Mouse (Mus musculus): ENCODE measurements at regions not wholly inside any gene's neighbourhood (a gene's known extent, or its start where the extent isn't known, plus 50 kb on each side); places are given as distances from the start of the nearest gene placed in this dataset.

DNA sequence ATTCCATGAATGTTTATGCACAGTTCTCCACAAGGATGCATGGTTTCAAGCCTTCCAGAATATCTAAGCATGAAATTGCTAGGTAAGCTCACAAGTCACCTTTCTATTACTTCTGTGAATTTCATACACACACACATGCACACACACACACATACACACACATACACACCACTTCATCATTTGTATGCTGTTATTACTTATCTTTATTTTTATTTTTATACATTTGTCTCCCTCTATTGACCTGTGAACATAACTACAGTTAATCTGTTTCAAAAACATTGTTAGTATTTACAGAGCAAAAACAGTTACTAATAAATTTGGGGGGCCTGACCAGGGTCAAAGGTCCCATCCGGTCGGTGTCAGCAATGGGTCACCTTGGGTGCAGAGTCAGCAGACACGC lies 212.6 kb upstream of the Depdc1a start:
- no peak overlapping the region for H3K9ac ChIP-seq (replicated peaks)
- H3K4me1 ChIP-seq, result no peaks in the 10 kb centered on the region
- 90% methylated on average over 3 of the region's 3 CpGs for WGBS
- H3K4me2 ChIP-seq (replicated peaks), result no peak overlapping the region
- no peak overlapping the region for H3K4me3 ChIP-seq
- no peaks in the 10 kb centered on the region for H3K27me3 ChIP-seq
- no peak overlapping the region for H3K27ac ChIP-seq (replicated peaks)
- H3K9me3 ChIP-seq, result no peaks in the 10 kb centered on the region
- H3K36me3 ChIP-seq, result no peaks in the 10 kb centered on the region
- ATAC-seq (replicated peaks), result no peak

DNA sequence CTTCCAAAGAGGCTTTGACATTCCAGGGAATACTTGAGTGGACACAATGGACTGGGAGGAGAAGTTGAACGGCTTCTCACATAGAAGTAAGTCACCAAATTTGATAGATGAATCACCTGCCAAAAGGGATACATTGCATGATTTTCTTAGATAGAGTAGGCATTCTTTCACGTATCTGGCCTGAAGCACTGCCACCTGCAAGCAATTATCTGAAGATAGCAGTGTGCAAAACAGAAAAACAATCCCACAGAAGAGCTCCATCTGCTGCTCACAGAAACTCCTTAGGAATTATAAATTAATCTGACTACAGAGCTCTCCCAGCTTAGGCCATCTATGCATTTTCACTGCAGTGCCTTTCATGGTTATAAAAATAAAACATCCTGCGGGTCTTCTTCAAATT lies 177.8 kb upstream of the Depdc1a start:
- no peaks in the 10 kb centered on the region for H3K36me3 ChIP-seq
- H3K9ac ChIP-seq (replicated peaks), result no peak overlapping the region
- no peak overlapping the region for H3K4me2 ChIP-seq (replicated peaks)
- ATAC-seq (replicated peaks), result 0 out of 2 replicates have a peak, but pooled peaks have one; percentile 35
- WGBS, result 65% methylated on average over 3 of the region's 3 CpGs
- no peaks in the 10 kb centered on the region for H3K4me1 ChIP-seq
- H3K27me3 ChIP-seq, result no peaks in the 10 kb centered on the region
- H3K27ac ChIP-seq (replicated peaks), result no peak overlapping the region
- H3K9me3 ChIP-seq, result no peaks in the 10 kb centered on the region
- H3K4me3 ChIP-seq, result no peak overlapping the region

DNA sequence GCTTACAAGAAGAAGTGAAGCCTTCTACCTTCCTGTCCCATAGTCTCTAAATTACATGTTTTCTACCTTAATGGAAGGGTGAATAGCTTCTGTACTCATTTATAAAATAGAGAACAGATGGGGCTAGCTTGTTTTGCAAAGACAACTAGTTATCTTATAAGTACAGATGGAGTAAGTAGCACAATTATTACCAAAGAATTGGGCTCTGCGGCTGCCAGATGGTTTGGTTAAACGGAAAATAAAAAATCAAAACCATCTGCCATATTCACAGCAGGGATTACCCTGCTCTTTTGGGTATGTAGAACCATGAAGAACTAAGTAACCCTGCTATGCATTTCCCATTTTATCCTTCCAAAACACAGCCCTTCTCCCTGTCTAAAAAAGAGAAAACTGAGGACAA lies 147.2 kb upstream of the Depdc1a start:
- peak; percentile 32; the same call in 1 of the 2 replicates for ATAC-seq (replicated peaks)
- WGBS, result 59% methylated on average over 2 of the region's 2 CpGs
- no peaks in the 10 kb centered on the region for H3K36me3 ChIP-seq
- no peak overlapping the region for H3K27ac ChIP-seq (replicated peaks)
- no peaks in the 10 kb centered on the region for H3K27me3 ChIP-seq
- no peak overlapping the region for H3K4me3 ChIP-seq
- H3K4me2 ChIP-seq (replicated peaks), result no peak overlapping the region
- H3K4me1 ChIP-seq, result no peaks in the 10 kb centered on the region
- H3K9me3 ChIP-seq, result no peaks in the 10 kb centered on the region
- H3K9ac ChIP-seq (replicated peaks), result no peak overlapping the region

DNA sequence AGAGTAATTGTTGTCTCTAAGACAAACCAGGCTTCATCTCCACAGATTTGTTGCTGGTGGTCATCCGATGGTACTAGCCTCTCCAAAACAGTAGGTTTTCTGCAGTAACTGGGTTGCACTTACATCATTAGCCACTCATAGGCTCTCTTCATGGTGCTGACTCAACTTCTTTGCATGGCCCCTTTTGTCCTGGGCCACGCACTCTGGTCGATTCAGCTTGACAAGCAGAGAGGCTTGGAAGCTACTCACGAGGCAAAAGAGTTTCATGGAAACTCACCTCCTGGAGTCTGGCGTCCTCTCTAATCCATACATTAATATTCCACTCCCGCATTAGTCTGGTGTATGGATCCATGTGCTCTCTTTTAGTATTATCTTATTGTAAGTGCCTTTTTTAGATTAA lies 141.5 kb upstream of the Depdc1a start:
- Histone ChIP-seq H3K36me3 (no peaks in the 10 kb centered on the region), H3K4me2 (replicated peaks) (no peak overlapping the region), H3K9me3 (no peaks in the 10 kb centered on the region), H3K27me3 (no peaks in the 10 kb centered on the region), H3K27ac (replicated peaks) (no peak overlapping the region), H3K4me1 (no peaks in the 10 kb centered on the region), H3K9ac (replicated peaks) (no peak overlapping the region), H3K4me3 (no peak overlapping the region)
- ATAC-seq (replicated peaks), result no peak
- 95% methylated on average over 6 of the region's 6 CpGs for WGBS

DNA sequence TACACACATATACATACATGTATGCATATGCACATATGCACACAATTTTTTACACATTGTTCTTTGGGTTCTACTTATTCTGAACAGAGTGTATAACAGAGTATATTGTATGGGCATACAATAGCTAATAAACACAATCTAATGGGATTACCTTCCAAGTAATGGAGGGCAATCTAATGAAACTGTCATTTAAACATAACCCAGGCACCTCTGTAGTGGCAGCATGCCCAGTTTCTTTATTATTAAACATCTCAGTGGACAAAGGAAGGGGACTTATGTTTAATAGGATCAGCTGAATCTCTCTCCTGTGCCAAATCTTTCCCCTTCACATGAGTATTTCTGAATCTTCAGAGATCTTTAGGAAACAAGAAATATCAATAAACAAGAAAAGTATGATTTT lies 122.1 kb upstream of the Depdc1a start:
- no peak overlapping the region for H3K27ac ChIP-seq (replicated peaks)
- H3K9me3 ChIP-seq, result no peaks in the 10 kb centered on the region
- no peak for ATAC-seq (replicated peaks)
- H3K4me3 ChIP-seq, result no peak overlapping the region
- no peaks in the 10 kb centered on the region for H3K36me3 ChIP-seq
- H3K9ac ChIP-seq (replicated peaks), result no peak overlapping the region
- H3K4me2 ChIP-seq (replicated peaks), result no peak overlapping the region
- no peaks in the 10 kb centered on the region for H3K4me1 ChIP-seq
- H3K27me3 ChIP-seq, result no peaks in the 10 kb centered on the region

Data from forebrain, embryonic 15.5 days (tissue).